ENCODE assay signal across 12 mouse cellular contexts in genomic region chr4:151351757-151352156, GRCm38 (mm10).
DNase-seq lines count a peak whose midpoint lies in the region; TF ChIP-seq lines count a peak whose summit lies in the region.
"Had no signal": no experiment of that assay in that cellular context is flagged by ENCODE, and none has a peak within 500 bp of the region (broad histone marks: within the 10 kb centered on the region; RNA-seq: fewer than 3 reads in every experiment).

No protein-coding gene starts in this region.

- no peak overlapping the region for H3K27ac ChIP-seq in left cerebral cortex, adult 2 months
- H3K27ac ChIP-seq: neural tube, embryonic 12.5 days had no signal

- TF ChIP-seq CTCF in left cerebral cortex, adult 2 months (IDR thresholded peaks at IDR 0.05) = no peak

- intact Hi-C loops in left cerebral cortex, adult 2 months (cut with DNase I) = no loop called here

- H3K4me3 ChIP-seq in left cerebral cortex, adult 2 months = peak overlapping the region; percentile 24; the same call in 1 of the 2 replicates
- H3K4me3 ChIP-seq: neural tube, embryonic 12.5 days had no signal

- DNase-seq in cerebellum, postnatal 14 days = peak; percentile 61 to 63
- DNase-seq in cerebellum, adult 11 months = no peak
- no peak for DNase-seq in left cerebral cortex, adult 2 months (ENCODE audit: extremely low spot score in 1 of 2, low spot score in 2 of 2)
- DNase-seq in left cerebral cortex, adult 8-10 months (ENCODE audit: low spot score in 2 of 2) = no peak
- peak; percentile 44 for DNase-seq in ZHBTc4 (ENCODE audit: low read depth, low spot score)
- peak; percentile 9 for DNase-seq in lung, postnatal 14 days
- no peak for DNase-seq in thymus, postnatal 0 days (ENCODE audit: low spot score)
- DNase-seq in layer of hippocampus, adult 18-20 months (ENCODE audit: low spot score in 2 of 2) = no peak
- DNase-seq: cerebellum, postnatal 36 days; gastrocnemius, postnatal 14 days; heart, postnatal 36 days had no signal

Comparison
In these comparisons a context has a peak if more than half of its experiments do, and no peak if none do; other contexts are left out.
1. DNase-seq: peak in cerebellum, postnatal 14 days (2 of 2), ZHBTc4 (single experiment) and lung, postnatal 14 days (single experiment); none in cerebellum, adult 11 months (single experiment), left cerebral cortex, adult 2 months (0 of 2), left cerebral cortex, adult 8-10 months (0 of 2), thymus, postnatal 0 days (single experiment) and layer of hippocampus, adult 18-20 months (0 of 2).